Mouse (Mus musculus) neural tube, embryonic 15.5 days (tissue): ENCODE results near the gene Nudt3. TPM values are rescaled to one million over a fixed set of nuclear protein-coding genes. Genes with fewer than 3 reads are reported as not detected.

Source experiments
- ATAC-seq: fragments of 200-750 bp; cut with Nextera tagmentation; 2 replicates; pipeline ENCODE4 v1.8.0; 2017; ENCODE audit warnings: mild to moderate bottlenecking, moderate TSS enrichment, moderate library complexity; ENCODE audit not compliant: low FRiP score
- H3K27ac ChIP-seq: fragments of 300-500 bp; sonication (generic); replicated peaks from 2 replicates; pipeline ENCODE4 v1.5.1; 2015; ENCODE audit warnings: mild to moderate bottlenecking, inconsistent platforms
- H3K27me3 ChIP-seq: fragments of 300-500 bp; sonication (generic); replicated peaks from 2 replicates; pipeline ENCODE4 v1.6.1; 2015; ENCODE audit warnings: inconsistent platforms
- H3K36me3 ChIP-seq: fragments of 300-500 bp; sonication (generic); 2 replicates; pipeline ENCODE4 v1.6.1; 2015; ENCODE audit warnings: inconsistent platforms
- H3K4me1 ChIP-seq: fragments of 300-500 bp; sonication (generic); 2 replicates; pipeline ENCODE4 v1.6.1; 2015; ENCODE audit warnings: inconsistent platforms
- H3K4me2 ChIP-seq: fragments of 300-500 bp; sonication (generic); 2 replicates; pipeline ENCODE4 v1.6.1; 2015; ENCODE audit warnings: inconsistent platforms, mild to moderate bottlenecking, moderate library complexity
- H3K4me3 ChIP-seq: fragments of 300-500 bp; sonication (generic); replicated peaks from 2 replicates; pipeline ENCODE4 v1.5.1; 2015; ENCODE audit warnings: mild to moderate bottlenecking, inconsistent platforms
- H3K9ac ChIP-seq: fragments of 300-500 bp; sonication (generic); replicated peaks from 2 replicates; pipeline ENCODE4 v1.6.1; 2015; ENCODE audit warnings: mild to moderate bottlenecking, inconsistent platforms
- H3K9me3 ChIP-seq: fragments of 300-500 bp; sonication (generic); replicated peaks from 2 replicates; pipeline ENCODE4 v1.6.1; 2016; ENCODE audit warnings: inconsistent platforms
- WGBS: fragments of 180-500 bp; shearing (Covaris S2); methylation state at CpG from one replicate; pipeline ENCODE4 v1.1.7; 2015; ENCODE audit warnings: mixed read lengths; 5-methylcytosine and 5-hydroxymethylcytosine counted together
- polyA plus RNA-seq: library from polyadenylated mRNA; unstranded; fragments of >200 nt; fragmentation: Nextera tagmentation; extraction: Ambion mirVana; gene quantifications from 2 replicates; pipeline ENCODE4 v1.2.1, GENCODE M21; 2015

The Nudt3 gene
- polyA plus RNA-seq, 1 experiment from 2014 or later = 253 TPM

- under 1% methylated on average over 70 of the region's 72 CpGs for WGBS
- Histone ChIP-seq H3K9me3 (no peaks in the 10 kb centered on the region), H3K36me3 (peaks cover 37% of the 10 kb centered on the region), H3K27me3 (no peaks in the 10 kb centered on the region), H3K4me3 (peak within 1 kb of the TSS; percentile 84), H3K4me1 (peaks cover 42% of the 10 kb centered on the region), H3K4me2 (peak within 1 kb of the TSS; percentile 85), H3K9ac (peak within 1 kb of the TSS; percentile 80), H3K27ac (peak within 1 kb of the TSS; percentile 86)
- ATAC-seq = peak; percentile 97
These were observed 11.7 kb upstream of the Nudt3 start, which contains the start of gene RPS10-NUDT3 for GRCm38 (mm10) chr17:27634871-27635574. Gene RPS10-NUDT3 (minus strand): TSS chr17:27635222.

- Histone ChIP-seq H3K27ac (peak overlapping the region; percentile 28), H3K9me3 (no peaks in the 10 kb centered on the region), H3K4me2 (no peak overlapping the region), H3K36me3 (peaks cover 43% of the 10 kb centered on the region), H3K4me3 (no peak overlapping the region), H3K9ac (no peak overlapping the region), H3K27me3 (no peaks in the 10 kb centered on the region), H3K4me1 (peaks cover 32% of the 10 kb centered on the region)
- no peak for ATAC-seq
- 62% methylated on average over 2 of the region's 2 CpGs for WGBS
These were observed 6.1 kb upstream of the Nudt3 start for GRCm38 (mm10) chr17:27629249-27630020.

- WGBS = 89% methylated on average over 8 of the region's 8 CpGs
- H3K4me1 ChIP-seq = peaks cover 30% of the 10 kb centered on the region
- H3K4me3 ChIP-seq = no peak overlapping the region
- H3K27me3 ChIP-seq = no peaks in the 10 kb centered on the region
- no peaks in the 10 kb centered on the region for H3K9me3 ChIP-seq
- no peak overlapping the region for H3K27ac ChIP-seq
- no peak overlapping the region for H3K4me2 ChIP-seq
- H3K36me3 ChIP-seq = peaks cover 38% of the 10 kb centered on the region
- no peak for ATAC-seq
- no peak overlapping the region for H3K9ac ChIP-seq
These were observed 5.1 kb upstream of the Nudt3 start for GRCm38 (mm10) chr17:27628376-27628775.

- Histone ChIP-seq H3K27ac (no peak overlapping the region; the same call in 1 of the 2 replicates), H3K4me3 (no peak overlapping the region), H3K4me2 (no peak overlapping the region), H3K36me3 (peaks cover 29% of the 10 kb centered on the region), H3K9me3 (no peaks in the 10 kb centered on the region), H3K4me1 (peaks cover 21% of the 10 kb centered on the region), H3K27me3 (no peaks in the 10 kb centered on the region), H3K9ac (no peak overlapping the region)
- no peak for ATAC-seq
- WGBS = 49% methylated on average over 5 of the region's 5 CpGs
These were observed 4.2 kb upstream of the Nudt3 start for GRCm38 (mm10) chr17:27627451-27627850.

DNA sequence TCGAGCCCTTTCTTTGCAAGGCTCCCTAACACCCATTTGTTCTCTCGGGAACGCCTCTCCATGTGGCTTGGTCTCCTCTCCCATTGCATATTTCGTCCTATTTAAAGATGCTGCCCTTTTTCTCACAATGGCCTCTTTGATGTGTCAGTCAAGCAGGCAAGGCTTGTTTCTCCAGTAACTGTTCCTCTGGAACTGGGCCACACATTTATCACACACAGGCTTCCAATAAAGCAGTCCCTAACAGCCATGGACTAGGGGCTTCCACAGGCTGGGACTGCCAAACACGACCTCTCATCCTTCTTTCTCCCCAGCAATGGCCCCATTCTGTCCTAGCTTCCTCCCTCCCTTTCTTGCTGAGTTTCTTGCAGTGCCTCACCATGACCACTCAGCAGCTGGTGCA, 3.4 kb upstream of the Nudt3 start:
- peaks cover 22% of the 10 kb centered on the region for H3K36me3 ChIP-seq
- H3K27ac ChIP-seq = peak overlapping the region; percentile 65
- no peak overlapping the region for H3K4me3 ChIP-seq
- no peak overlapping the region for H3K9ac ChIP-seq
- H3K9me3 ChIP-seq = no peaks in the 10 kb centered on the region
- 14% methylated on average over 5 of the region's 5 CpGs for WGBS
- H3K27me3 ChIP-seq = no peaks in the 10 kb centered on the region
- ATAC-seq = peak; percentile 22
- peaks cover 15% of the 10 kb centered on the region for H3K4me1 ChIP-seq
- no peak overlapping the region for H3K4me2 ChIP-seq

GRCm38 (mm10) chr17:27625455-27626251, 2.4 kb upstream of the Nudt3 start:
- no peak overlapping the region for H3K4me3 ChIP-seq
- H3K4me2 ChIP-seq = no peak overlapping the region
- no peaks in the 10 kb centered on the region for H3K27me3 ChIP-seq
- peaks cover 22% of the 10 kb centered on the region for H3K4me1 ChIP-seq
- no peak for ATAC-seq
- no peaks in the 10 kb centered on the region for H3K9me3 ChIP-seq
- WGBS = 43% methylated on average over 7 of the region's 7 CpGs
- H3K36me3 ChIP-seq = peaks cover 11% of the 10 kb centered on the region
- no peak overlapping the region for H3K9ac ChIP-seq
- H3K27ac ChIP-seq = no peak overlapping the region

DNA sequence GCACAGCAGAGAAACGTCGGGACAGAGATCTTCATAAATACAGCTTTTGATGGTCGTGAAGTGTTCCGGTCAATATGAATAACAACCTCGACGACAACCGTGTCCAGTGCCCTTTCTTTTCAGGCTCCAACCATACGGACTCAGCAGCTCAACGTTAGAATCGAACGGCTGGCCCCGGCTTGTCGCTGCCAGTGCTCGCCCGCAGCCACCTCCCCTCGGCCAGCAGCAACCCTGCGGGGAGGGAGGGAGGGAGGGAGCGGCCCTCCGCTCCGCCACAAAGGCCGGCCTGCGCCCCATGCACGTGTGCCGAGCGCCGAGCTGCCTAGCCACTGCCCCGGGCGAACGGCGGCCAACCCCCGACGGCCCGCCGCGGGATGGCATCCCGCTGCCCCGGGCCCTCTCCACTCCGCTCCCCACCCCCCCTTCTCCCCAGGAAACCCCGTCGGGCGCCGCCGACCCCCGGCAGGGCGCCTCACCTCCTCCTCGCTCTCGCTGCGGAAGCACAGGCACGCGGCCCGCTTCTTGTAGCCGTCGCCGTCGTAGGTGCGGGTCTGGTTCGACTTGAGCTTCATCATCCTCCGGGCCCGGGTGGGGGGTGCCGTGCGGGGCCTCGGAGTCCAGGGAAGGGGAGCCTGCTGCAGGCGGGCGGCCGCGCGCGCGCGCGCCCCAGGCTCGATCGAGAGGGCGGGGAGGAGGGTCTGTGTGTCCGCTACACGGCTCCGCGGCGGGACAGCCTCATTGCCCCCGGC, 510 bp downstream of the Nudt3 start:
- no peaks in the 10 kb centered on the region for H3K9me3 ChIP-seq
- under 1% methylated on average over 80 of the region's 80 CpGs for WGBS

DNA sequence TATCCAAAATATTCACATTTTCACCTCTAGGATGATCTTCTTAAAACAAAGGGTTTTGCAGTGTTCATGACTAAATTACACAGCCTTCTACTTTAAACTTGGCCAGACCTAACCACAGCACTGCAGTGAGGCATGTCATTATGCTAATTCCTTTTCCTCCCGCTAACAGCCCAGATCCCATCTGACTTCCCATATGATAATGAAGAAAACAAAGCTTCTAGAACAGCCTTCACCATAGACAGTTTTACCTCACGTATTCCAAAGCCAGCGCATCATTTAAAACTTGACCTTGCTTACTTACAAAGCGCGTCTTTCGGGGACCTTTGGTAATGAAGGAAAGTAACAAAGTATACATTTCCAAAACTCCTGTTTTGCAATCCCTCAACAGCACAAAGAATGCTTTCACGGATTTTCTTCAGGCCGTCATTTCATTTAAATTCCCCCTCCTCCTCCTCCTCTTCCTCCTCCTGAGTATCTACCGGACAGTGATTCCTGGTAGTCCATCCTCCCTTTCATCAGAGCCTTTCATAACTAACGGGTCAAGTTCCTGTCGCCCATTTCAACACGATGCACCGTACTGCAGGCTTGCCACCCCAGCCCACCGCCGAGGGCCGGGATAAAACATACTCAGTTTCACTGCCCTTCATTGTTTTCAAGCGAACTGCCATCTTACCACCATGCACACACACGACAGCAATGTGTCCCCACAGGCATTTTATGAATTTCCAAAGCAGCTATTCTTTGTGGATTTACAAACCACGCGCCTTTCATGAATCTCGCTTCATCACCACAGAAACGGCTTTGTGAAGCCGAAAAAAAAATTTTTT, 1.4 kb downstream of the Nudt3 start:
- Histone ChIP-seq H3K27me3 (no peaks in the 10 kb centered on the region), H3K36me3 (peaks cover 6% of the 10 kb centered on the region; the same call in 1 of the 2 replicates), H3K9me3 (no peaks in the 10 kb centered on the region), H3K9ac (peak overlapping the region; percentile 99), H3K27ac (peak overlapping the region; percentile 99), H3K4me1 (peaks cover 43% of the 10 kb centered on the region), H3K4me2 (peak overlapping the region; percentile 78), H3K4me3 (peak overlapping the region; percentile 82)
- ATAC-seq = no peak
- 2% methylated on average over 23 of the region's 23 CpGs for WGBS

More for the DNA sequence above, 510 bp downstream of the Nudt3 start:
- no peaks in the 10 kb centered on the region for H3K27me3 ChIP-seq
- H3K4me3 ChIP-seq = peak overlapping the region; percentile 82
- peak overlapping the region; percentile 78 for H3K4me2 ChIP-seq
- peaks cover 43% of the 10 kb centered on the region for H3K4me1 ChIP-seq
- H3K27ac ChIP-seq = peak overlapping the region; percentile 99
- peaks cover 2% of the 10 kb centered on the region; the same call in 1 of the 2 replicates for H3K36me3 ChIP-seq
- ATAC-seq = peak; percentile 55
- peak overlapping the region; percentile 99 for H3K9ac ChIP-seq

DNA sequence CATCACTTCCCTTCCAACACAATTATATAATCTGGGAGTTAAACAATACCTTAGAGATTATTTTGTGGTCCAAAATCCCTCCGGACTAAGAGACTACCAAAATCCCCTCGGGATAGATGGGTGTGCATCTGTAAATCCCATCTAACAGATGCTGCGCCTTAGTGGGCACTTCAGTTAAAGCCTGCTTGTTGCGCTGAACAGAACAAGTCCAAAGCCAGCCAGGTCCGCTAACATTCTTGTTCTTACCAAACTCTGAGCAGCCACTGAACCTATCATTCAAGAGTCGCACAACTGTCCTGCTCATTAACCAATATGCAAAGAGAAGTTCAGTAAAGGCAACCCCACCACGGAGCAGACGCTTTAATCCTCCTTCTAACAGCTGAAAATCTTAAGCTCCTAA, 2.1 kb downstream of the Nudt3 start:
- Histone ChIP-seq H3K9me3 (no peaks in the 10 kb centered on the region), H3K27ac (peak overlapping the region; percentile 99), H3K4me1 (peaks cover 43% of the 10 kb centered on the region), H3K4me3 (peak overlapping the region; percentile 82), H3K27me3 (no peaks in the 10 kb centered on the region), H3K9ac (peak overlapping the region; percentile 99), H3K4me2 (peak overlapping the region; percentile 78), H3K36me3 (peaks cover 8% of the 10 kb centered on the region; the same call in 1 of the 2 replicates)
- no peak for ATAC-seq
- WGBS = 26% methylated on average over 8 of the region's 8 CpGs

GRCm38 (mm10) chr17:27615388-27615787, 7.9 kb downstream of the Nudt3 start:
- peaks cover 8% of the 10 kb centered on the region; the same call in 1 of the 2 replicates for H3K36me3 ChIP-seq
- WGBS = 87% methylated on average over 7 of the region's 7 CpGs
- no peaks in the 10 kb centered on the region for H3K9me3 ChIP-seq
- no peaks in the 10 kb centered on the region for H3K27me3 ChIP-seq
- ATAC-seq = no peak
- H3K4me1 ChIP-seq = peaks cover 61% of the 10 kb centered on the region
- no peak overlapping the region for H3K4me3 ChIP-seq
- no peak overlapping the region for H3K9ac ChIP-seq
- H3K4me2 ChIP-seq = no peak overlapping the region
- H3K27ac ChIP-seq = no peak overlapping the region
